Mouse (Mus musculus): ENCODE measurements around the gene Col5a1. TPM values are rescaled to one million over a fixed set of nuclear protein-coding genes. Genes with fewer than 3 reads are reported as not detected.
A peak's percentile ranks its signal among the peaks of the same experiment; 100 is the strongest.

Gene Col5a1
- polyA plus RNA-seq, 1 experiment from 2014 or later, result 29.0 TPM

DNA sequence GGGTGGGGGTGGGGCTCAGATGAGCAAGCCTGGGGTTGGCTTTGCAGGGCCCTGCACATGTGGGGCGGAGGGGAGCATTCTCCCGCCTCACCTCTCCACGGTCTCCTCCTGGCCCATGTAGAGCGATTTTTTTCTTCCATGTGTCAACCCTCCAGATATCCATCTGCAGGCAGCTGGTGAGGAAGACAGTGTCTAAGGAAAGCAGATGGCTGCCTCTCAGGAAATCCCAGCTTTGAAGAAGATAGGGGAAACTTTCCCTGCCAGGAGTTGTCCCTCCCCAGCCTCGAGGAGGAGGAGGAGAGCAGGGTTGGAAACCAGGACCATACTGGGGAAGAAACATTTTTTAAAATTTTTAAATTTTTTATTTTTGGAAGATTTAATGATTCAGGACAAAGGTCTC lies 10.4 kb upstream of the Col5a1 start:
- Histone ChIP-seq H3K27ac (ENCODE audit: low read depth, low read length) (no peak overlapping the region), H3K27me3 (ENCODE audit: control insufficient read depth, insufficient read depth, low read length) (no peaks in the 10 kb centered on the region), H3K9ac (ENCODE audit: low read depth, low read length) (no peak overlapping the region), H3K4me2 (replicated peaks; ENCODE audit: low read depth, low read length) (no peak overlapping the region), H3K4me3 (ENCODE audit: low read depth, low read length) (no peak overlapping the region), H3K4me1 (replicated peaks; ENCODE audit: control insufficient read depth, insufficient read depth, low read length) (no peaks in the 10 kb centered on the region), H3K9me3 (ENCODE audit: control insufficient read depth, low read length) (no peaks in the 10 kb centered on the region), H3K36me3 (ENCODE audit: control insufficient read depth, insufficient read depth, low read length) (no peaks in the 10 kb centered on the region)
- DNase-seq (ENCODE audit: low spot score) (no peak), ATAC-seq (ENCODE audit: low FRiP score) (no peak)
- 83% methylated on average over 5 of the region's 5 CpGs for WGBS

DNA sequence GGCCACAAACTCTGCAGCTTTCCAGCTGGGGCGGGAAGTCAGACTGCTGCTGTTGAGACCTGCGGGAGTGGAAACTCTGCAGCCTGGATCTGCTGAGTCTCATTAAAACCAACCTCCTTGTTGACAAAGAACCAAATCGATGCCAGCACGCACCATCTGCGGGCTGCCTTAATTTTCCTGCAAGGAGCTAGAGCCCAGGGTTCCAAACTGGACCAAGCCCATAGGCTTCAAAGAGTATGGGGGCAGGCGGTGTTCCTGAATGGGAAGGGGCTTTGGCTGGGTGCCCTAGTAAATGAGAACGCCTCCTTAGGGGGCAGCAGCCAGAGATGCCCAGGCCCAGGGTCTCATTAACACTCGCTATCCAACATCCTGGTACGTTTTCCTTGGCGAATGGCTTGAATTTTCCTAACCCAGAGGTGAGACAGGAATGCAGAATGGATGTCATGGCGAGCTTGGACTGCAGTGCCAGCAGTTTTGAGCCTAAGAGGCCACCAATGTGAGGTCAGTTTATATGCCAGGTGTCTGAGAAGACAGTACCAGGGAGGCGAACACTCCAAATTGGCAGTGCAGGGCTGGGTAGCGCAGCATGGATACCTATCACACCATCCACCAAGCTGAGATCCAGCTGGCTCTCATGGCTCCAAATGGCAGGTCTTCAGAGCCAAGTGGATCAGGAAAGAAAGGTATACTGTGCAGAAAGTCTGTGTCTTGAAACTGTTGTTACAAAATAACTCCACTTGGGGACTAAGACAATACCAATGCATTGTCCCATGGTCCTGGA lies 9.3 kb upstream of the Col5a1 start:
- Histone ChIP-seq H3K4me1 (replicated peaks; ENCODE audit: control insufficient read depth, insufficient read depth, low read length) (no peaks in the 10 kb centered on the region), H3K4me3 (ENCODE audit: low read depth, low read length) (no peak overlapping the region), H3K27me3 (ENCODE audit: control insufficient read depth, insufficient read depth, low read length) (no peaks in the 10 kb centered on the region), H3K9me3 (ENCODE audit: control insufficient read depth, low read length) (no peaks in the 10 kb centered on the region), H3K27ac (ENCODE audit: low read depth, low read length) (no peak overlapping the region), H3K36me3 (ENCODE audit: control insufficient read depth, insufficient read depth, low read length) (no peaks in the 10 kb centered on the region), H3K4me2 (replicated peaks; ENCODE audit: low read depth, low read length) (no peak overlapping the region), H3K9ac (ENCODE audit: low read depth, low read length) (no peak overlapping the region)
- no peak for ATAC-seq (ENCODE audit: low FRiP score)
- no peak for DNase-seq (ENCODE audit: low spot score)
- WGBS, result 86% methylated on average over 13 of the region's 13 CpGs

DNA sequence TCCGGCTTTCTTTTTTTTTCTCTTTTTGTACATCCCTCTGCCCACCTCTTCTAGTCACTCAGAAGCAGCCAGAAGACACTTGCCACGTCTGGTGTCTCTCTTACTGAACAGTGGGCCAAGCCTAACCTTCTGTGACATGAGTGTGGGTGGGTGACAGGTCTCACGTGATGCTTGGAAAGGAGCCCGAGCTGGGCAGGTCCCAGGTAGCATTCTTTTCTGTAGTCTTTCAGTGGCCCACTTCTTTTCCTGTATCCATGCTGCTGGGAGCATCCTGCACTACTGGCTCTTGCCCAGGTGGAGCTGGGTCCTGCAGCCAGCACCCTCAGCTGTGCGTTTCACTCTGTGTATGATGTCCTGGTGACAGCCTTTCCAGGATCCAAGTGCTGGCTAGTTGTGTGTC lies 8.2 kb upstream of the Col5a1 start:
- DNase-seq (ENCODE audit: low spot score) (no peak), ATAC-seq (ENCODE audit: low FRiP score) (no peak)
- H3K27ac ChIP-seq (ENCODE audit: low read depth, low read length), result no peak overlapping the region
- H3K4me3 ChIP-seq (ENCODE audit: low read depth, low read length), result no peak overlapping the region
- H3K9me3 ChIP-seq (ENCODE audit: control insufficient read depth, low read length), result no peaks in the 10 kb centered on the region
- H3K9ac ChIP-seq (ENCODE audit: low read depth, low read length), result no peak overlapping the region
- H3K27me3 ChIP-seq (ENCODE audit: control insufficient read depth, insufficient read depth, low read length), result peaks cover 3% of the 10 kb centered on the region; the same call in 1 of the 2 replicates
- H3K4me1 ChIP-seq (replicated peaks; ENCODE audit: control insufficient read depth, insufficient read depth, low read length), result no peaks in the 10 kb centered on the region
- H3K4me2 ChIP-seq (replicated peaks; ENCODE audit: low read depth, low read length), result no peak overlapping the region
- WGBS, result 83% methylated on average over 5 of the region's 5 CpGs
- no peaks in the 10 kb centered on the region for H3K36me3 ChIP-seq (ENCODE audit: control insufficient read depth, insufficient read depth, low read length)

DNA sequence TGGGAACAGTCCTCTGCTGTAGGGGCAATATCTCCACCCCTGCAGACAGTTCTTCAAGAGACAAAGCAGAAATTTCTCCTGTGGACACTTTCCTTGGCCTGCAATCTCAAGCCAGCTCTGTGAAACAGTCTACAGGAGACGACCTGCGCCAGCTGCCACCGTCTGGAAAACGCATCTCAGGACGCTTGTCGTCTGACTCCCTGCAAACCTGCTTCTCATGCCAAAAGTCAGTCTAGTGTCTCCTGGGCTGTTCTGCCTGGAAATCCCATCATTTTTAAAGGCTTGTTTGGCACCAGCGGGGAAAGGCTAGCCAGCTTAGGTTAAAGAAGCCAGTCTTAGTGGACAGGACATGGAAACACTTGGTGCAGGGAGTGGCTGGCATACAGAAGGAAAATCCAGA lies 2.9 kb upstream of the Col5a1 start:
- Histone ChIP-seq H3K4me3 (ENCODE audit: low read depth, low read length) (no peak overlapping the region), H3K27me3 (ENCODE audit: control insufficient read depth, insufficient read depth, low read length) (peaks cover 11% of the 10 kb centered on the region), H3K4me2 (replicated peaks; ENCODE audit: low read depth, low read length) (no peak overlapping the region), H3K9ac (ENCODE audit: low read depth, low read length) (no peak overlapping the region), H3K27ac (ENCODE audit: low read depth, low read length) (no peak overlapping the region), H3K9me3 (ENCODE audit: control insufficient read depth, low read length) (no peaks in the 10 kb centered on the region), H3K4me1 (replicated peaks; ENCODE audit: control insufficient read depth, insufficient read depth, low read length) (peaks cover 18% of the 10 kb centered on the region), H3K36me3 (ENCODE audit: control insufficient read depth, insufficient read depth, low read length) (no peaks in the 10 kb centered on the region)
- no peak for ATAC-seq (ENCODE audit: low FRiP score)
- DNase-seq (ENCODE audit: low spot score), result no peak
- WGBS, result 77% methylated on average over 7 of the region's 7 CpGs

DNA sequence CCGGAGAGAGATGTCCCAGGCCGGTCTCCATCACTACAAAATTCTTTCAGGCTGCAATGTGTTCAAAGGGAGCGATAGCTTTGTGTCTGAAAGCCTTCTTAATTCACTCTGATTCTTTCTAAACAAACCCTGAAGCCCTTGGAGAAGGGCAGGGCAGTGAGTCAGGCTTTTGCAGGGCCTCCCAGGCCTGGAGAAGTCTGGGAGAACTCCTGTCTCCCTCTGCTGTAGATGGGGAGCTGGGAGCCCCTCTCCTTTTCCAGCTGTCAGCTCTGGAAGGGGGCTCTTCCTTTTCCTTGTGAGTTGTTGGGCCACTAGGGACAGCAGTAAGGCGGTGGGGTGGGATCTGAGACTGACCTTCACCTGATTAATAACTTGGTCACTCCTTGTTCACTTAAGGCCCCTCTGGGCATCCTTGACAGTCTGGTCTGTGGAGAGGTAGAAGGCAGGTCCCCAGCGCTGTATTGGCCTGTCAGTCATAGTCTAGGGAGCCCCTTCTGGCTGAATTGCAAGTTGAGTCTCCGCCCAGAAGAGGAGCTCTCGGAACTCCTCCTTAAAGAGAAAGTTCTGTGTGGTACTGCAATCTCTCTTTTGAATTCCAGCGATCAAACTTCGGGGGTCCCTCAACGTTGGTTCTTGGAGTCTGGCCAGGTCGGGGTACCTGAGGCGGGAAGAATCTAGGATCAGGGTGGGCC lies 623 bp upstream of the Col5a1 start:
- Histone ChIP-seq H3K36me3 (ENCODE audit: control insufficient read depth, insufficient read depth, low read length) (no peaks in the 10 kb centered on the region), H3K27ac (ENCODE audit: low read depth, low read length) (peak overlapping the region; percentile 68), H3K4me3 (ENCODE audit: low read depth, low read length) (peak overlapping the region; percentile 67), H3K4me2 (replicated peaks; ENCODE audit: low read depth, low read length) (peak overlapping the region; percentile 98), H3K9me3 (ENCODE audit: control insufficient read depth, low read length) (no peaks in the 10 kb centered on the region), H3K4me1 (replicated peaks; ENCODE audit: control insufficient read depth, insufficient read depth, low read length) (peaks cover 19% of the 10 kb centered on the region), H3K27me3 (ENCODE audit: control insufficient read depth, insufficient read depth, low read length) (peaks cover 11% of the 10 kb centered on the region), H3K9ac (ENCODE audit: low read depth, low read length) (peak overlapping the region; percentile 72)
- ATAC-seq (ENCODE audit: low FRiP score), result peak; percentile 82
- WGBS, result 7% methylated on average over 12 of the region's 12 CpGs
- no peak for DNase-seq (ENCODE audit: low spot score)

DNA sequence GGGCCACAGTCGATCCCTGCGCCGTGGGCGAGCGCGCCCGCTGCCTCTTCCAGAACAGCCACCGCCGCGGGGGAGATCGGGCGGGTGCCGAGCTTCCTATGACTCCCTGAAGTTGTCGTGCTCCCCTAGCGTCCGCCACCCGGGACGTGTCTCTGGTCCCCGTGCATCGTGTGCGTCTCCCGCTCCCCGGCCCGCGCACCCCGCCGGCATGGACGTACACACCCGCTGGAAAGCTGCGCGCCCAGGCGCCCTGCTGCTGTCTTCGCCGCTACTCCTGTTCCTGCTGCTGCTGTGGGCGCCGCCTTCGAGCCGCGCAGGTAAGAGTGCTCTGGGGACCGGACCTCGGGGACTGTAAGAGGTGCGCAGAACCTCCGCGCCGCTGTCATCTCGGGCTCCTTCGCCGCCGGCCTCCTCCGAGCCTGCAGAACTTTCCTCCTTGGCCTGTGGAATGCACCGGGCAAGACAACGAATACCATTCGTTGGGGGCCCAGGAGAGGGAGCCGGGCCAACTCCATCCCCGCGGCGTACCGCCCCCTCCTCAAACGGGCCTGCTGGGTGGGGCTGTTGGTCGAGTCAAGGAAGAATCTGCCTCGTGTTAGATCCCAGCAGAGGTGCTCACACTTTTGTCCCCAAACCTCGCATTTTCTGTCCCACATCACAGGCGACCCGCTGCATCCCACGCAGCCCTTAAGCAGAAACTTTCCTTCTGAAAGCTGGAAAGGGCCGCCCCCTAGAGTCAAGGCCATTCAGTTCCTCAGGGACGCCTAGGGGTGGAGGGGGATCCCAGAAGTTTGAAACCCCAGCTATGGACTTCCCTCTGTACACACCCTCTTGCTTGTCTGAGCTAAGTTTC lies 609 bp downstream of the Col5a1 start:
- H3K27ac ChIP-seq (ENCODE audit: low read depth, low read length), result peak overlapping the region; percentile 68
- H3K27me3 ChIP-seq (ENCODE audit: control insufficient read depth, insufficient read depth, low read length), result peaks cover 11% of the 10 kb centered on the region
- H3K9ac ChIP-seq (ENCODE audit: low read depth, low read length), result peak overlapping the region; percentile 72
- ATAC-seq (ENCODE audit: low FRiP score) (peak; percentile 31), DNase-seq (ENCODE audit: low spot score) (peak; percentile 62)
- peak overlapping the region; percentile 98 for H3K4me2 ChIP-seq (replicated peaks; ENCODE audit: low read depth, low read length)
- under 1% methylated on average over 61 of the region's 67 CpGs for WGBS
- H3K36me3 ChIP-seq (ENCODE audit: control insufficient read depth, insufficient read depth, low read length), result no peaks in the 10 kb centered on the region
- H3K9me3 ChIP-seq (ENCODE audit: control insufficient read depth, low read length), result no peaks in the 10 kb centered on the region
- peaks cover 19% of the 10 kb centered on the region for H3K4me1 ChIP-seq (replicated peaks; ENCODE audit: control insufficient read depth, insufficient read depth, low read length)
- H3K4me3 ChIP-seq (ENCODE audit: low read depth, low read length), result peak overlapping the region; percentile 67

DNA sequence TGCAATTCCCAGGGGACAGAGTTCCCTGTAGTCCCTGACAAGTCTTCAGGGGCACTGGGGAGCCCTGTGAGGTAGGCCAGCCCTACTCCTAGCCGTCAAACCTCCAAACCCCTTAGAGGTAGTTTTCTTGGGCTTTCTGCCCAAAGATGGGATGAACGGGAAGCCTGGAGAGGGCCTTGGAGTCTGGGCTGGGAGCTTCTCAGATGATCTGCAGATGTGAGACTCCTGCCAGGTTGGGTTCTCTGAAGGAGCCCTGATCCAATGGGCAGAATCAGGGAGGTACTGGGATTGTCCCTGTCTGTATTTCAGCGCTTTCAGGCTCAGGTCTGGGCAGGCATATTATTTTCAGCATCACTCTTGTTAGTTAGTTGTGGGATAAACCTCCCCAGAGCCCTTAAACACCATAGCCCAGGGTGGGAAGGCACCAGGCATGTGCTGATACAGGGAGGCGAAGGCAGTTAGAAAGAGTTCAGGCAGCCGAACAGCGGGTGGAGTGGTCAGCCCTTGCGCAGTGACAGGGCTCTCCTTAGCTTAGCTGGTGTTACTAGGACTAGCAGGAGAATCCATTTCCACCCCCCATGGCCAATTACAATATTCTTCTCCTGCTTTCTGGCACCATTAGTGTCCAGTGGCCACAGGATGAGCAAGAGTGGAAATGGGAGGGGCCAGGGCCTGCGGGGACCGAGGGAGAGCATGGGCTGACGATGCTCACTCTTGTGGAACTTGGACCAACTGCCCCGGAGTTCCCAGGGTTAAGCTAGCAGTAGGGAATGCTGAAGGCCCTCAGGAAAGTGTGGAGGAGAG lies 1.4 kb downstream of the Col5a1 start:
- peak overlapping the region; percentile 98 for H3K4me2 ChIP-seq (replicated peaks; ENCODE audit: low read depth, low read length)
- H3K27ac ChIP-seq (ENCODE audit: low read depth, low read length), result no peak overlapping the region
- H3K9me3 ChIP-seq (ENCODE audit: control insufficient read depth, low read length), result no peaks in the 10 kb centered on the region
- H3K36me3 ChIP-seq (ENCODE audit: control insufficient read depth, insufficient read depth, low read length), result no peaks in the 10 kb centered on the region
- peaks cover 19% of the 10 kb centered on the region for H3K4me1 ChIP-seq (replicated peaks; ENCODE audit: control insufficient read depth, insufficient read depth, low read length)
- DNase-seq (ENCODE audit: low spot score) (peak; percentile 18), ATAC-seq (ENCODE audit: low FRiP score) (no peak)
- 18% methylated on average over 11 of the region's 11 CpGs for WGBS
- peak overlapping the region; percentile 72; the same call in 1 of the 2 replicates for H3K9ac ChIP-seq (ENCODE audit: low read depth, low read length)
- H3K4me3 ChIP-seq (ENCODE audit: low read depth, low read length), result peak overlapping the region; percentile 67
- H3K27me3 ChIP-seq (ENCODE audit: control insufficient read depth, insufficient read depth, low read length), result peaks cover 11% of the 10 kb centered on the region
